Mouse (Mus musculus) lung, postnatal 0 days (tissue): Measurements from ENCODE around the gene Alg13. TPM values are rescaled to one million over a fixed set of nuclear protein-coding genes. Genes with fewer than 3 reads are reported as not detected.

Experiments used
- ATAC-seq: fragments of 200-750 bp; cut with Nextera tagmentation; 2 replicates; pipeline ENCODE4 v1.8.0; 2017; ENCODE audit warnings: moderate library complexity
- DNase-seq: peaks from one replicate; pipeline ENCODE4 v3.0.0-alpha.2; 2016; ENCODE audit warnings: low spot score
- H3K27ac ChIP-seq: fragments of 300-500 bp; sonication (generic); 2 replicates; pipeline ENCODE4 v1.5.1; 2014; ENCODE audit warnings: antibody characterized with exemption, mild to moderate bottlenecking, low read length, mixed read lengths
- H3K27me3 ChIP-seq: fragments of 300-500 bp; sonication (generic); replicated peaks from 2 replicates; pipeline ENCODE4 v1.6.1; 2014; ENCODE audit warnings: low read length, mixed read lengths; ENCODE audit not compliant: insufficient read depth
- H3K36me3 ChIP-seq: fragments of 300-500 bp; sonication (generic); 2 replicates; pipeline ENCODE4 v1.6.1; 2014; ENCODE audit warnings: low read length, mixed read lengths; ENCODE audit not compliant: insufficient read depth
- H3K4me1 ChIP-seq: fragments of 300-500 bp; sonication (generic); 2 replicates; pipeline ENCODE4 v1.6.1; 2014; ENCODE audit warnings: antibody characterized with exemption, low read depth, low read length, mixed read lengths; ENCODE audit not compliant: insufficient read depth
- H3K4me2 ChIP-seq: fragments of 300-500 bp; sonication (generic); replicated peaks from 2 replicates; pipeline ENCODE4 v1.6.1; 2014; ENCODE audit warnings: low read depth, mild to moderate bottlenecking, low read length, moderate library complexity, mixed read lengths
- H3K4me3 ChIP-seq: fragments of 300-500 bp; sonication (generic); 2 replicates; pipeline ENCODE4 v1.5.1; 2014; ENCODE audit warnings: low read depth, low read length
- H3K9ac ChIP-seq: fragments of 300-500 bp; sonication (generic); replicated peaks from 2 replicates; pipeline ENCODE4 v1.6.1; 2014; ENCODE audit warnings: low read depth, mild to moderate bottlenecking
- H3K9me3 ChIP-seq: fragments of 300-500 bp; sonication (generic); 2 replicates; pipeline ENCODE4 v1.6.1; 2016; ENCODE audit warnings: low read length, mixed read lengths
- CTCF ChIP-seq: IDR thresholded peaks from 2 replicates; pipeline ENCODE4 v1.5.1; 2016; ENCODE audit warnings: antibody characterized with exemption, mild to moderate bottlenecking
- EP300 ChIP-seq: IDR thresholded peaks from 2 replicates; pipeline ENCODE4 v1.6.1; 2016; ENCODE audit warnings: antibody characterized with exemption, mild to moderate bottlenecking, control low read depth
- WGBS: fragments of 180-500 bp; shearing (Covaris S2); extraction: QIAGEN DNeasy Blood & Tissue Kit; methylation state at CpG from one replicate; pipeline ENCODE4 v1.1.7; 2014; 5-methylcytosine and 5-hydroxymethylcytosine counted together
- microRNA-seq: library from miRNA; unstranded; fragments of <30 nt; microRNA quantifications from one replicate; pipeline ENCODE4, GENCODE M21; 2016
- polyA plus RNA-seq: library from polyadenylated mRNA; unstranded; fragments of >200 nt; fragmentation: Nextera tagmentation; extraction: Ambion mirVana; gene quantifications from 2 replicates; pipeline ENCODE4 v1.2.1, GENCODE M21; 2015

The Alg13 gene
- polyA plus RNA-seq, 1 experiment from 2014 or later = 6.3 TPM

DNA sequence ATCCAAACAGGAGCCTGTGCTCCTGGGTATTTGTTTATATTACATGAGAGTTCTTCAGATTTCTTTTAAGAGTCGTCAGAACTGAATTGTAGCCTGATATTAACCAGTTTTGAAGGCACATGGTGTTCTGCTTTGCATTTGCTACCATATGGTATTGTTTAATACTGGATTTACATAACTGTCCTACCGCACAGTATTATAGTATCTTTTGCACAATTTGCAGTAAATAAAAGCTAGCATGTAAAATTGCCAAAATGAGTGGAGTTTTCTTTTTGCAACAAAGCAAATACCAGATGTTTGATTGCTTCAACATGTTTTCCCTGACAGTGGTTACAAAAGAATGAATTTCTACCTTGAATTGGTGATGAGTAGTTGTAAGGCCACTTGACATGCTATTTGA, 56.6 kb downstream of the Alg13 start:
- Histone ChIP-seq H3K9ac (no peak overlapping the region), H3K4me2 (no peak overlapping the region), H3K4me3 (no peak overlapping the region), H3K27me3 (no peaks in the 10 kb centered on the region), H3K36me3 (no peaks in the 10 kb centered on the region), H3K27ac (no peak overlapping the region), H3K9me3 (no peaks in the 10 kb centered on the region), H3K4me1 (no peaks in the 10 kb centered on the region)
- DNase-seq (no peak), ATAC-seq (no peak)
- WGBS = 48% methylated on average over 2 of the region's 2 CpGs
- TF ChIP-seq CTCF (no peak), EP300 (no peak)

DNA sequence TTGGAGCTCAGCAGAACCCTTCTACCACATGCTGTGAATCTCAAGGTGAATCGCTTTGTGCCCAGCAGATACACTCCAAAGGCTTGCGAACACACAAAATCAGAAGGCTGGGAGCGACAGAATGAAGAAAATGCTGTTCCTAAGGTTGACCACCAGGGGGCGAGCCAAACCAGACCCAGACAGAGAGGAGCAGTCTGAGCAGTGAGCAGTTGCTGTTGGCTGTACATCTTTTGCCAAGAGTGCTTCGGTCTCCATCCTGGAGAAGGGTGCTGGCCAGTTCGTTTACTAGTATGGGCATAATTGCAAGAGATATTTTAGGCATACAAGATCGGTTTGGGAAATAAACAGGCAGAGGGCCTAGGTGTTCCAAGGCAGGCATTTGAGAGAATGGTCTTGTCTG, 85.9 kb downstream of the Alg13 start:
- ATAC-seq (peak; percentile 26; the same call in 1 of the 2 replicates), DNase-seq (peak; percentile 55)
- Histone ChIP-seq H3K27ac (no peak overlapping the region), H3K9me3 (no peaks in the 10 kb centered on the region), H3K4me3 (no peak overlapping the region), H3K4me2 (no peak overlapping the region), H3K27me3 (no peaks in the 10 kb centered on the region), H3K4me1 (no peaks in the 10 kb centered on the region), H3K9ac (no peak overlapping the region), H3K36me3 (no peaks in the 10 kb centered on the region)
- 34% methylated on average over 7 of the region's 7 CpGs for WGBS
- no peak for TF ChIP-seq EP300
- TF ChIP-seq CTCF = peak; percentile 84

DNA sequence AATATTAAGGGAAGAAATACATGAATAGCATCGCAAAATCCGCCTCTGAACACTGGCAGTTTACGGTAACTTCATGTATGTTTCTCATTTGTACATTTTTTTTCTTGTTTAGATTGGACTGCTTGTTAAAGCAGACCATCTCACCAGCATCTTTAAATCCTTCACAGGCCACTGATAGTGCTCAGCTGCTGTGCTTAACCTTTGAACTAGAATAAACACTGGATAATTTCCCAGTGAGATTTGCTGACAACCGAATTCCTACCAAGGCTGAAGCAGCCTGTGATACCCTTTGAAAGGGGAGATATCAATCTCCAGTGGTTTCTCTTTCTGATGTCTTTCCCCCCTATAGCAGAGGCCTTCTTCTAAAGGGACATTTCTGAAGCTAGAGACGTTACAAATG, 90.4 kb downstream of the Alg13 start:
- no peak for DNase-seq
- TF ChIP-seq EP300 (no peak), CTCF (no peak)
- Histone ChIP-seq H3K4me3 (no peak overlapping the region), H3K27ac (no peak overlapping the region), H3K4me2 (no peak overlapping the region), H3K9ac (no peak overlapping the region), H3K4me1 (no peaks in the 10 kb centered on the region), H3K9me3 (no peaks in the 10 kb centered on the region), H3K36me3 (no peaks in the 10 kb centered on the region), H3K27me3 (no peaks in the 10 kb centered on the region)
- WGBS = 47% methylated on average over 5 of the region's 5 CpGs
- ATAC-seq = no peak

DNA sequence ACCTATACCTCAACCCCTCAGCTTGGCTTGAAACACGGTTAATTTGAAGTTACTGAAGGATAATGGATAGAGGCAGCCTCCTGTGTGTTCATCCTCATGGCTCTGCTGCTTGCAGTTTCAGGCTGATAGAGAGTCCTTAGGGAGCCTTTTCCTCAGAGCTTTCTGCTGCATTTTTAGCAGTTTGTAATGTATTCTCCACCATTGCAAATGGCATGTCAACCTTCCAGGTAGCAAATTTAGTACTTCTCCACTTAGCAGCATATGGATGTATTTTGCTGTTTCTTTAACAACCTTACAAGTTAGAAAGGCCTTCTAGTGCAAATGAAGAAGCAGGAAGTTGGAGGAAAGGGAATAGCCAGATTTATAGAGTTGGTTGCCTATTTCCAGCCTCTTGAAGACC, 102.7 kb downstream of the Alg13 start:
- Histone ChIP-seq H3K27ac (no peak overlapping the region), H3K27me3 (no peaks in the 10 kb centered on the region), H3K4me2 (no peak overlapping the region), H3K4me1 (no peaks in the 10 kb centered on the region), H3K36me3 (no peaks in the 10 kb centered on the region), H3K4me3 (no peak overlapping the region), H3K9me3 (no peaks in the 10 kb centered on the region), H3K9ac (no peak overlapping the region)
- no peak for DNase-seq
- TF ChIP-seq EP300 (no peak), CTCF (no peak)
- WGBS = 47% methylated on average over 1 of the region's 1 CpGs
- no peak for ATAC-seq

DNA sequence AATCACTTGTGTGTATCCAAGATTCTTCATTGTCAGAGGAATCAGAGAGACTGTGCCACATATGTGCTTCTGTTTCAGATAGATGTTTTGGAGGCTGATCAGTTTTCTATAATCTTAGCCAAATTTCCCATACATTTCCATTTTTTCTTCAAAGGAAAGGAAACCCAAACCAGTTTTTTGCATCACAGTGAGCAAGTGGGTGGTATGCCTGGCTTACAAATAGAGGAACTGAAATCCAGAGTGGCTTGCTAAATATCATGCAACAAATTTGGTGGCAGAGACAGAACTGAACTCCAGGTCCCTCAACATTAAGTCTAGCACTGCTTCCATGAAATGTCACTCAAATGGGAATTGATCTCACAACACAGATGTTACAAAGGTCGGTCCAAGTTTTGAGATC, 103.5 kb downstream of the Alg13 start:
- no peak overlapping the region for H3K4me2 ChIP-seq
- no peaks in the 10 kb centered on the region for H3K36me3 ChIP-seq
- WGBS = 100% methylated on average over 1 of the region's 1 CpGs

DNA sequence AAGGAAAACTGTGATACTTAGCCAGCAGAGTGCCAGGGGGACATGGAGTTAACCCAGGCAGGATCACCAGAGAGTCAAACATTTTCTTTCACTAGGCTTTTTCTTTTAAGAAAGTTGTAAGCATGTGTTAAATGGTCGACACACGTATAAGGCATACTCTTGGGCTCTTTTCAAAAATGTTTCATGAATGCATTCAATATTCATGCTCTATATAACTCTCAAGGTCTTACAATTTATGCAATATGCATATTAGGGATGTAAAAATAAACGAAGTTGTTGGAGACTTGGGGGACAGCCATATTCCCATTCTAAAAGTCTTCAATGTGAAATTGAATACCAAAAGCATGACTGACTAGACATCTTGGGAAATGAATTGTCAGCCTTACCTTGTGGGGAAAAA, 106.2 kb downstream of the Alg13 start:
- no peaks in the 10 kb centered on the region for H3K9me3 ChIP-seq
- no peak overlapping the region for H3K4me2 ChIP-seq
- no peak overlapping the region for H3K9ac ChIP-seq
- H3K4me1 ChIP-seq = no peaks in the 10 kb centered on the region
- no peak overlapping the region for H3K27ac ChIP-seq
- no peak for DNase-seq
- H3K27me3 ChIP-seq = no peaks in the 10 kb centered on the region
- TF ChIP-seq EP300 (no peak), CTCF (no peak)
- H3K36me3 ChIP-seq = no peaks in the 10 kb centered on the region
- no peak overlapping the region for H3K4me3 ChIP-seq
- 76% methylated on average over 3 of the region's 3 CpGs for WGBS
- ATAC-seq = no peak

More for the DNA sequence above, 103.5 kb downstream of the Alg13 start:
- Histone ChIP-seq H3K9ac (no peak overlapping the region), H3K4me3 (no peak overlapping the region), H3K4me1 (no peaks in the 10 kb centered on the region), H3K9me3 (no peaks in the 10 kb centered on the region), H3K27ac (no peak overlapping the region), H3K27me3 (no peaks in the 10 kb centered on the region)
- ATAC-seq = no peak
- no peak for DNase-seq
- TF ChIP-seq CTCF (no peak), EP300 (no peak)

Small RNA genes lying within 50 kb of the gene (microRNA-seq; reads per million reads assigned to microRNA genes)
- not detected for gene Mir680-2

Other genes with a start within 250 kb of the Alg13 start
- 0.30 and 0.35 TPM in 2 replicates for gene A730046J19Rik, start 164.1 kb upstream of the Alg13 start, polyA plus RNA-seq
- gene Trpc5os, start 138.8 kb downstream of the Alg13 start, polyA plus RNA-seq = not detected in 2 replicates